In the genomic region with DNA sequence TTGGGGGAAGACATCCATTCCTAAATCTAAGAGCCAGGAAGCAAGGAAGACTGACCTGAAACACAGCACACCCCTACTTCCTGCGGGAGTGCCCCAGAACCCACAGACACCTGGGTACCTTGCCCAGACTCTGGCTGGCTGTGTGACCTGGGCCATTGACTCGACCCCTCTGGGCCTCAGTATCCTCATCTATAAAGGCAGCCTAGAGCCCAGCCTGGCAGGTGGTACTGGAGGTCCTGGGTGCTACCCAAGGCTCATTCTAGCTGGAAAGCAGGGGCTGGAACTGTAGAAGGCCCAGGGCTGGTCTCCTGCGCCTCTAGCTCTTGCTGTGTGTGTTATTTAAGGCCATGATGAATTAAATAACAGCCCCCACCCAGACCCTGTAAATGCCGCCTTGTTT, we compare ENCODE assay signal across 10 mouse cellular contexts. TPM values are rescaled to one million over a fixed set of nuclear protein-coding genes. Genes with fewer than 3 reads are reported as not detected.
DNase-seq lines count a peak whose midpoint lies in the region; ATAC-seq and TF ChIP-seq lines count a peak whose summit lies in the region.
"Had no signal": no experiment of that assay in that cellular context is flagged by ENCODE, and none has a peak within 500 bp of the region (broad histone marks: within the 10 kb centered on the region; RNA-seq: fewer than 3 reads in every experiment).

No protein-coding gene starts in this region.

- peak overlapping the region; percentile 85 for H3K4me2 ChIP-seq in lung, embryonic 16.5 days (ENCODE audit: low read depth, low read length)
- H3K4me2 ChIP-seq in limb, embryonic 12.5 days = peak overlapping the region; percentile 97
- H3K4me2 ChIP-seq in stomach, postnatal 0 days (replicated peaks; ENCODE audit: low read depth) = peak overlapping the region; percentile 96

- H3K36me3 ChIP-seq in lung, embryonic 16.5 days (ENCODE audit: control insufficient read depth, insufficient read depth, low read length) = no peaks in the 10 kb centered on the region
- H3K36me3 ChIP-seq in limb, embryonic 12.5 days = peaks cover 20% of the 10 kb centered on the region; the same call in 1 of the 2 replicates
- no peaks in the 10 kb centered on the region for H3K36me3 ChIP-seq in stomach, postnatal 0 days (ENCODE audit: control insufficient read depth, insufficient read depth, low read length)

- no peak for TF ChIP-seq EP300 in stomach, postnatal 0 days (optimal IDR thresholded peaks at IDR 0.05)

- peak; percentile 38 to 43 for DNase-seq in cerebellum, postnatal 25 days
- DNase-seq in cerebellum, postnatal 4 days (ENCODE audit: low spot score in 2 of 2) = no peak
- no peak for DNase-seq in lung, postnatal 14 days
- DNase-seq in stomach, postnatal 0 days (ENCODE audit: low spot score) = no peak
- no peak for DNase-seq in adrenal gland, postnatal 14 days
- DNase-seq in ovary, postnatal 36 days (ENCODE audit: low spot score) = no peak

- peak overlapping the region; percentile 74; the same call in 1 of the 2 replicates for H3K4me3 ChIP-seq in lung, embryonic 16.5 days (ENCODE audit: low read length)
- peak overlapping the region; percentile 90 for H3K4me3 ChIP-seq in limb, embryonic 12.5 days (replicated peaks)
- 0 out of 2 replicates have a peak overlapping the region, but pooled peaks have one; percentile 66 for H3K4me3 ChIP-seq in stomach, postnatal 0 days (ENCODE audit: low read depth, low read length)
- H3K4me3 ChIP-seq: megakaryocyte, embryonic 14.5 days had no signal

- H3K9me3 ChIP-seq in lung, embryonic 16.5 days (ENCODE audit: control insufficient read depth, low read length) = no peaks in the 10 kb centered on the region
- H3K9me3 ChIP-seq in limb, embryonic 12.5 days = no peaks in the 10 kb centered on the region
- H3K9me3 ChIP-seq in stomach, postnatal 0 days (ENCODE audit: control insufficient read depth, low read length) = no peaks in the 10 kb centered on the region

- H3K27ac ChIP-seq in lung, embryonic 16.5 days (ENCODE audit: low read length) = no peak overlapping the region
- H3K27ac ChIP-seq in limb, embryonic 12.5 days = peak overlapping the region; percentile 95
- H3K27ac ChIP-seq in stomach, postnatal 0 days (replicated peaks) = no peak overlapping the region

- H3K9ac ChIP-seq in lung, embryonic 16.5 days (ENCODE audit: low read length) = peak overlapping the region; percentile 86
- peak overlapping the region; percentile 76 for H3K9ac ChIP-seq in limb, embryonic 12.5 days (replicated peaks)
- H3K9ac ChIP-seq in stomach, postnatal 0 days (ENCODE audit: low read length) = peak overlapping the region; percentile 84; the same call in 1 of the 2 replicates

- H3K27me3 ChIP-seq in lung, embryonic 16.5 days (ENCODE audit: control insufficient read depth, insufficient read depth, low read depth, low read length) = no peaks in the 10 kb centered on the region
- no peaks in the 10 kb centered on the region for H3K27me3 ChIP-seq in limb, embryonic 12.5 days
- no peaks in the 10 kb centered on the region for H3K27me3 ChIP-seq in stomach, postnatal 0 days (ENCODE audit: control insufficient read depth, insufficient read depth, low read length)

- TF ChIP-seq CTCF in stomach, postnatal 0 days (IDR thresholded peaks at IDR 0.05; ENCODE audit: low read depth) = no peak

- 82% methylated on average over 4 of the region's 4 CpGs for WGBS in lung, embryonic 16.5 days
- WGBS in limb, embryonic 12.5 days = 80% methylated on average over 4 of the region's 4 CpGs
- 80% methylated on average over 4 of the region's 4 CpGs for WGBS in stomach, postnatal 0 days

- ATAC-seq in lung, embryonic 16.5 days (ENCODE audit: low read depth) = no peak
- ATAC-seq in limb, embryonic 12.5 days (ENCODE audit: insufficient number of reproducible peaks, insufficient read depth, low FRiP score, low TSS enrichment, low read depth) = no peak
- ATAC-seq in stomach, postnatal 0 days (ENCODE audit: low FRiP score, low TSS enrichment) = no peak

- H3K4me1 ChIP-seq in lung, embryonic 16.5 days (replicated peaks; ENCODE audit: control insufficient read depth, insufficient read depth, low read length) = peaks cover 31% of the 10 kb centered on the region
- H3K4me1 ChIP-seq in limb, embryonic 12.5 days (replicated peaks) = peaks cover 34% of the 10 kb centered on the region
- H3K4me1 ChIP-seq in stomach, postnatal 0 days (replicated peaks; ENCODE audit: control insufficient read depth, insufficient read depth) = peaks cover 8% of the 10 kb centered on the region

RNA-seq across cellular contexts. Expression of gene Zcchc14, which starts 1.4 kb away (rescaled TPM):
- 13.0 and 14.4 TPM in 2 replicates for polyA plus RNA-seq in lung, embryonic 16.5 days (2015; fragmentation: Nextera tagmentation; extraction: Ambion mirVana)
- polyA plus RNA-seq in limb, embryonic 12.5 days (2016; fragmentation: Nextera tagmentation; extraction: Ambion mirVana) = 19.9 and 22.1 TPM in 2 replicates
- 4.5 and 5.1 TPM in 2 replicates for polyA plus RNA-seq in stomach, postnatal 0 days (2015; fragmentation: Nextera tagmentation; extraction: Ambion mirVana)
- 41.0 and 46.2 TPM in 2 replicates for total RNA-seq in adrenal gland, postnatal 14 days (2021)
- polyA plus RNA-seq: erythroblast, embryonic 14.5 days had no signal

Comparison
In these comparisons a context has a peak if more than half of its experiments do, and no peak if none do; other contexts are left out.
1. DNase-seq: peak in cerebellum, postnatal 25 days (2 of 2); none in cerebellum, postnatal 4 days (0 of 2), lung, postnatal 14 days (single experiment), stomach, postnatal 0 days (single experiment), adrenal gland, postnatal 14 days (single experiment) and ovary, postnatal 36 days (single experiment).
2. Peak in every context shown above with its lines, with median percentiles within 50 percentile points of each other: H3K4me2 ChIP-seq, H3K4me3 ChIP-seq and H3K9ac ChIP-seq.